Mouse (Mus musculus) cerebellum, adult 2 months (tissue): ENCODE results near the gene Tmem259. TPM values are rescaled to one million over a fixed set of nuclear protein-coding genes. Genes with fewer than 3 reads are reported as not detected.

Source experiments
- DNase-seq, 2 experiments: peaks; one replicate each; pipeline ENCODE4 v3.0.0; 2021
- H3K27ac ChIP-seq: fragments of 200-500 bp; 2 replicates; pipeline ENCODE4 v1.5.1; 2012; ENCODE audit warnings: low read length, control low read depth, inconsistent platforms; ENCODE audit not compliant: insufficient read depth
- H3K27me3 ChIP-seq: fragments of 200-500 bp; 2 replicates; pipeline ENCODE4 v1.6.1; 2012; ENCODE audit warnings: inconsistent platforms, mild to moderate bottlenecking, low read length, moderate library complexity; ENCODE audit not compliant: control insufficient read depth, insufficient read depth
- H3K4me1 ChIP-seq: fragments of 200-500 bp; 2 replicates; pipeline ENCODE4 v1.6.1; 2011; ENCODE audit warnings: low read length; ENCODE audit not compliant: control insufficient read depth, insufficient read depth
- H3K4me3 ChIP-seq: fragments of 200-500 bp; replicated peaks from 2 replicates; pipeline ENCODE3; 2011; ENCODE audit warnings: mild to moderate bottlenecking, low read depth, low read length, control low read depth; ENCODE audit not compliant: insufficient read depth
- CTCF ChIP-seq: fragments of 200-500 bp; IDR thresholded peaks from 2 replicates; pipeline ENCODE4 v1.5.1; 2011; ENCODE audit warnings: low read depth, mild to moderate bottlenecking, control low read depth, low read length, moderate library complexity, borderline replicate concordance; ENCODE audit not compliant: insufficient read depth
- POLR2A ChIP-seq: fragments of 200-500 bp; IDR thresholded peaks from 2 replicates; pipeline ENCODE4 v1.6.1; 2011; ENCODE audit warnings: low read length, control low read depth, borderline replicate concordance; ENCODE audit not compliant: insufficient read depth
- WGBS: fragments of 180-500 bp; shearing (Covaris S2); methylation state at CpG from one replicate; pipeline ENCODE4 v1.1.7; 2018; 5-methylcytosine and 5-hydroxymethylcytosine counted together
- polyA plus RNA-seq: library from polyadenylated mRNA; depleted of rRNA; stranded (reverse); fragments of >200 nt; gene quantifications from 2 replicates; pipeline ENCODE4 v1.2.3, GENCODE M21; 2012; rRNA removed

Tmem259 gene
- polyA plus RNA-seq = 191 and 204 TPM in 2 replicates

GRCm38 (mm10) chr10:79984195-79984816 is at the start of gene Tmem259:
Gene Tmem259, minus strand, starts transcription at chr10:79984330.
- under 1% methylated on average over 45 of the region's 49 CpGs for WGBS

GRCm38 (mm10) chr10:80032799-80033480 is 48.8 kb upstream of the Tmem259 start:
- no peak for DNase-seq
- 57% methylated on average over 5 of the region's 5 CpGs for WGBS
- H3K27ac ChIP-seq = no peak overlapping the region
- H3K4me1 ChIP-seq = peaks cover 23% of the 10 kb centered on the region
- H3K4me3 ChIP-seq = no peak overlapping the region
- no peaks in the 10 kb centered on the region for H3K27me3 ChIP-seq
- no peak for TF ChIP-seq POLR2A
- TF ChIP-seq CTCF = no peak

More at GRCm38 (mm10) chr10:79984195-79984816, at the start of gene Tmem259:
- Histone ChIP-seq H3K27me3 (no peaks in the 10 kb centered on the region), H3K27ac (peak within 1 kb of the TSS; percentile 92), H3K4me1 (peaks cover 26% of the 10 kb centered on the region), H3K4me3 (peak within 1 kb of the TSS; percentile 88)
- DNase-seq = peak; percentile 87 to 88
- TF ChIP-seq CTCF (peak; percentile 66; the same call in 1 of the 2 replicates), POLR2A (no peak)

- DNase-seq = no peak
- H3K4me1 ChIP-seq = peaks cover 23% of the 10 kb centered on the region
- H3K27me3 ChIP-seq = no peaks in the 10 kb centered on the region
- whole genome bisulfite sequencing = 77% methylated on average over 17 of the region's 17 CpGs
- no peak overlapping the region for H3K27ac ChIP-seq
- H3K4me3 ChIP-seq = no peak overlapping the region
- TF ChIP-seq CTCF (no peak), POLR2A (no peak)
These were observed 46.6 kb upstream of the Tmem259 start for GRCm38 (mm10) chr10:80030736-80031135.

GRCm38 (mm10) chr10:80030191-80030590 is 46.1 kb upstream of the Tmem259 start:
- H3K27ac ChIP-seq = no peak overlapping the region
- H3K4me1 ChIP-seq = peaks cover 19% of the 10 kb centered on the region
- no peak for TF ChIP-seq POLR2A
- TF ChIP-seq CTCF = no peak
- 68% methylated on average over 9 of the region's 9 CpGs for WGBS
- H3K27me3 ChIP-seq = no peaks in the 10 kb centered on the region
- no peak overlapping the region for H3K4me3 ChIP-seq
- DNase-seq = no peak

GRCm38 (mm10) chr10:80028521-80028846 is 44.4 kb upstream of the Tmem259 start:
- Histone ChIP-seq H3K27me3 (no peaks in the 10 kb centered on the region), H3K4me1 (peaks cover 4% of the 10 kb centered on the region), H3K27ac (no peak overlapping the region), H3K4me3 (no peak overlapping the region)
- DNase-seq = no peak
- no peak for TF ChIP-seq CTCF
- no peak for TF ChIP-seq POLR2A
- 93% methylated on average over 13 of the region's 13 CpGs for WGBS

GRCm38 (mm10) chr10:80027681-80028520 is 43.8 kb upstream of the Tmem259 start:
- H3K4me1 ChIP-seq = peaks cover 4% of the 10 kb centered on the region; the same call in 1 of the 2 replicates
- no peak for DNase-seq
- no peak overlapping the region for H3K27ac ChIP-seq
- H3K27me3 ChIP-seq = no peaks in the 10 kb centered on the region
- TF ChIP-seq CTCF (no peak), POLR2A (no peak)
- 69% methylated on average over 20 of the region's 20 CpGs for WGBS
- no peak overlapping the region for H3K4me3 ChIP-seq

- Histone ChIP-seq H3K27me3 (no peaks in the 10 kb centered on the region), H3K4me1 (no peaks in the 10 kb centered on the region), H3K4me3 (no peak overlapping the region), H3K27ac (no peak overlapping the region)
- DNase-seq = no peak
- WGBS = 55% methylated on average over 12 of the region's 12 CpGs
- no peak for TF ChIP-seq CTCF
- TF ChIP-seq POLR2A = no peak
These were observed 41.8 kb upstream of the Tmem259 start for GRCm38 (mm10) chr10:80025889-80026288.
